Mouse (Mus musculus) embryonic fibroblast, embryonic 13.5 days (primary cell): ENCODE data around the gene Lrrc4.

Source experiments
- CTCF ChIP-seq: IDR thresholded peaks from 2 replicates; pipeline ENCODE4 v1.5.1; 2011; ENCODE audit warnings: mild to moderate bottlenecking, control low read depth, low read length, moderate library complexity, borderline replicate concordance; ENCODE audit not compliant: insufficient read depth
- POLR2A ChIP-seq: IDR thresholded peaks from 2 replicates; pipeline ENCODE4 v1.6.1; 2011; ENCODE audit warnings: low read depth, mild to moderate bottlenecking, control low read depth, low read length, moderate library complexity

- TF ChIP-seq CTCF (no peak), POLR2A (no peak)
Observed at GRCm38 (mm10) chr6:28817039-28817438, 14.5 kb downstream of the Lrrc4 start.
